Comparison of ENCODE assay signal across 36 mouse cellular contexts in genomic region chr5:61808516-61808915, GRCm38 (mm10). TPM values are rescaled to one million over a fixed set of nuclear protein-coding genes. Genes with fewer than 3 reads are reported as not detected.
"Had no signal": no experiment of that assay in that cellular context is flagged by ENCODE, and none has a peak within 500 bp of the region (broad histone marks: within the 10 kb centered on the region; RNA-seq: fewer than 3 reads in every experiment).

Gene G6pd2, plus strand, starts transcription at chr5:61808816.

- H3K27me3 ChIP-seq: limb, embryonic 12.5 days; limb, embryonic 13.5 days; limb, embryonic 15.5 days; liver, embryonic 12.5 days; liver, embryonic 13.5 days; liver, embryonic 15.5 days; lung, embryonic 15.5 days; megakaryocyte, embryonic 14.5 days; midbrain, embryonic 12.5 days; midbrain, embryonic 13.5 days; midbrain, embryonic 15.5 days had no signal

- H3K4me1 ChIP-seq: limb, embryonic 10.5 days; limb, embryonic 12.5 days; limb, embryonic 13.5 days; limb, embryonic 15.5 days; liver, embryonic 12.5 days; liver, embryonic 13.5 days; liver, embryonic 15.5 days; lung, embryonic 15.5 days; megakaryocyte, embryonic 14.5 days; midbrain, embryonic 10.5 days; midbrain, embryonic 12.5 days; midbrain, embryonic 13.5 days; midbrain, embryonic 15.5 days had no signal

- H3K27ac ChIP-seq: left cerebral cortex, adult 2 months; limb, embryonic 10.5 days; limb, embryonic 12.5 days; limb, embryonic 13.5 days; limb, embryonic 15.5 days; liver, embryonic 12.5 days; liver, embryonic 13.5 days; liver, embryonic 14.5 days; liver, embryonic 15.5 days; lung, embryonic 15.5 days; macrophage; midbrain, embryonic 10.5 days; midbrain, embryonic 12.5 days; midbrain, embryonic 13.5 days; midbrain, embryonic 15.5 days had no signal

- DNase-seq: left cerebral cortex, postnatal 4 days; liver; liver, embryonic 13.5 days; liver, postnatal 0 days; lung, adult 18-20 months; lung, adult 2 months; lung, embryonic 14.5 days; lung, postnatal 10 days; lung, postnatal 14 days; lung, postnatal 36 days; lung, postnatal 4 days; midbrain, embryonic 14.5 days had no signal

- H3K4me3 ChIP-seq: left cerebral cortex, adult 2 months; limb, embryonic 10.5 days; limb, embryonic 12.5 days; limb, embryonic 13.5 days; limb, embryonic 15.5 days; liver, embryonic 12.5 days; liver, embryonic 13.5 days; liver, embryonic 15.5 days; lung, embryonic 15.5 days; megakaryocyte, embryonic 14.5 days; midbrain, embryonic 10.5 days; midbrain, embryonic 12.5 days; midbrain, embryonic 13.5 days; midbrain, embryonic 15.5 days; myocyte had no signal

- H3K36me3 ChIP-seq: limb, embryonic 10.5 days; limb, embryonic 12.5 days; limb, embryonic 13.5 days; limb, embryonic 15.5 days; liver, embryonic 12.5 days; liver, embryonic 13.5 days; liver, embryonic 15.5 days; lung, embryonic 15.5 days; midbrain, embryonic 10.5 days; midbrain, embryonic 12.5 days; midbrain, embryonic 13.5 days; midbrain, embryonic 15.5 days had no signal

RNA-seq across cellular contexts. Expression of gene G6pd2, which starts in this region (rescaled TPM):
- polyA plus RNA-seq: limb, embryonic 10.5 days; limb, embryonic 11.5 days; limb, embryonic 12.5 days; limb, embryonic 13.5 days; limb, embryonic 14.5 days; limb, embryonic 15.5 days; liver, adult 2 months; liver, embryonic 12.5 days; liver, embryonic 13.5 days; liver, embryonic 14.5 days; liver, embryonic 15.5 days; liver, embryonic 16.5 days; liver, postnatal 0 days; lung, adult 2 months; lung, embryonic 14.5 days; lung, embryonic 15.5 days; lung, embryonic 16.5 days; macrophage; midbrain, embryonic 10.5 days; midbrain, embryonic 11.5 days; midbrain, embryonic 12.5 days; midbrain, embryonic 14.5 days; midbrain, embryonic 16.5 days; midbrain, postnatal 0 days; myocyte had no signal
